Mouse (Mus musculus) spleen, adult 2 months (tissue): ENCODE results near the gene BC028528. TPM values are rescaled to one million over a fixed set of nuclear protein-coding genes. Genes with fewer than 3 reads are reported as not detected.
"Not testable (repeated sequence)": the region's sequence is repeated elsewhere in the genome, so short reads cannot be mapped to it uniquely, and the experiment has no call there.

Source experiments
- DNase-seq, 2 experiments: peaks; one replicate each; pipeline versions ENCODE4 v3.0.0 to v3.0.0-alpha.2; 2012 to 2021; ENCODE audit warnings: low spot score in 2 of 2, low read depth in 1 of 2
- H3K27ac ChIP-seq: fragments of 200-500 bp; 2 replicates; pipeline ENCODE4 v1.5.1; 2012; ENCODE audit warnings: low read length, inconsistent platforms; ENCODE audit not compliant: insufficient read depth
- H3K27me3 ChIP-seq: fragments of 200-500 bp; 2 replicates; pipeline ENCODE4 v1.6.1; 2012; ENCODE audit warnings: mild to moderate bottlenecking, moderate library complexity, low read length, inconsistent platforms; ENCODE audit not compliant: control insufficient read depth, insufficient read depth
- H3K36me3 ChIP-seq: fragments of 200-500 bp; 2 replicates; pipeline ENCODE4 v1.6.1; 2012; ENCODE audit warnings: mild to moderate bottlenecking, low read length, inconsistent platforms; ENCODE audit not compliant: control insufficient read depth, insufficient read depth
- H3K4me1 ChIP-seq: fragments of 200-500 bp; 2 replicates; pipeline ENCODE4 v1.6.1; 2011; ENCODE audit warnings: inconsistent platforms; ENCODE audit not compliant: control insufficient read depth, insufficient read depth, insufficient read length
- H3K4me3 ChIP-seq: fragments of 200-500 bp; 2 replicates; pipeline ENCODE4 v1.5.1; 2011; ENCODE audit warnings: mild to moderate bottlenecking, inconsistent platforms; ENCODE audit not compliant: insufficient read depth, insufficient read length; ENCODE audit errors: extremely low read depth
- CTCF ChIP-seq: fragments of 200-500 bp; IDR thresholded peaks from 2 replicates; pipeline ENCODE4 v1.5.1; 2011; ENCODE audit warnings: mild to moderate bottlenecking, inconsistent platforms; ENCODE audit not compliant: insufficient read depth, insufficient read length, insufficient replicate concordance; ENCODE audit errors: extremely low read depth
- POLR2A ChIP-seq: fragments of 200-500 bp; IDR thresholded peaks from 2 replicates; pipeline ENCODE4 v1.6.1; 2011; ENCODE audit warnings: low read depth, low read length, inconsistent platforms
- WGBS: fragments of 180-500 bp; shearing (Covaris S2); methylation state at CpG from one replicate; pipeline ENCODE4 v1.1.7; 2018; 5-methylcytosine and 5-hydroxymethylcytosine counted together
- polyA plus RNA-seq: library from polyadenylated mRNA; depleted of rRNA; stranded (reverse); fragments of >200 nt; gene quantifications from 2 replicates; pipeline ENCODE4 v1.2.3, GENCODE M21; 2012

Gene BC028528
- polyA plus RNA-seq, 1 experiment, result 12.7 TPM

DNA sequence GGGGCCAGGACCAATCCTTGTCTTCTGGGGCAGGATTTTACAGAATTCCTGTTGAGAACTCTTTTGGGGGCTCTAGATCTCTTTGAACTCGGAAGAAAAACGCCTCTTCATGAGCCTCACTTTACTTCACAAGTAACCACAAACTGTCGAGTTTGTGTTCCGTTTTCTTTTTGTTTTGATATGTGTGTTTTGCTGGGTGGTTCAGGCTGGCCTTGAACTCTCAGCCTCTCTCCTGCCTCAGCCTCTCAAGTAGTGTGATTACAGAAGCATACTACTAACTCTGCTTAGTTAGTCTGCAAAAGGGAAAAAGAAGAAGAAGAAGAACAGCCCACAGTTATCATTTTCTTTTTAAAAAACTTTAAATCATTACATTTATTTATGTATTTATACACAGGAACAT, 32.4 kb upstream of the BC028528 start:
- Histone ChIP-seq H3K4me1 (no peaks in the 10 kb centered on the region), H3K27ac (no peak overlapping the region), H3K4me3 (no peak overlapping the region), H3K36me3 (no peaks in the 10 kb centered on the region), H3K27me3 (no peaks in the 10 kb centered on the region)
- 52% methylated on average over 4 of the region's 4 CpGs for WGBS
- TF ChIP-seq CTCF (no peak), POLR2A (no peak)
- no peak for DNase-seq

DNA sequence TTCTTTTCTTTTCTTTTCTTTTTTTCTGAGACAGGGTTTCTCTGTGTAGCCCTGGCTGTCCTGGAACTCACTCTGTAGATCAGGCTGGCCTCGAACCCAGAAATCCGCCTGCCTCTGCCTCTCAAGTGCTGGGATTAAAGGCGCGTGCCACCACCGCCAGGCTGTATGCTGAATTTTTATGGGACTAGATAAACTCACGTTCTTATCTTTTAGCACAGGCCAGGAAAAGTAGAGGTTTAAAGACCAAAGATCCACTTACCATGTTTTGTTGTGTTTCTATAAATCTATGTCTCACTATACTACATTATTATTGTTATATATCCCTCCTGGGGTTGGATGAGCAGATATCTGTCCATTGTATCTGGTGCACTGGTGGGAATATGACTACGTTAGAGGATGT, 31.6 kb upstream of the BC028528 start:
- not testable (repeated sequence) for H3K27me3 ChIP-seq, DNase-seq, H3K36me3 ChIP-seq, H3K4me3 ChIP-seq, H3K4me1 ChIP-seq, H3K27ac ChIP-seq
- 89% methylated on average over 7 of the region's 7 CpGs for WGBS

- not testable (repeated sequence) for H3K4me3 ChIP-seq, H3K27me3 ChIP-seq, DNase-seq, H3K4me1 ChIP-seq, H3K36me3 ChIP-seq, H3K27ac ChIP-seq
- 95% methylated on average over 2 of the region's 2 CpGs for WGBS
Observed at GRCm38 (mm10) chr3:95920532-95920931, 28.7 kb upstream of the BC028528 start.

DNA sequence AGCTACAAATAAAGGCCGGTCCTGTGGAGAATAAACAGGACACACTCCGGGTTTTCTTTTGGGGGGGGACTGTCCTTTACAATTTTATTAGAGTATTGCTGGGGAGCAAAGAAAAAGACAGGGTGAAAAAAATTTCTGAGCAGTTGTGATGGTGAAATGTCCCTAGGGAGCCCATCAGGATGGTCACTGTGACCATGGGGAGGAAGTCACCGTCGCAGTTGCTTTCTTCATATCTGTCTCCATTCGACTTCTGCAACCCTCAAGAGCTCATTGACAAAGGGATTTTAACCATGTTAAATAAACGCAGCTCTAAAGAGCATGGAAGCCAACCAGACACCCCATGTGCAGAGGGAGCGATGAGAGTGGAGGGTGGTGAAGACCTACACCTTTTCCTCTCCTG, 25.0 kb upstream of the BC028528 start:
- Histone ChIP-seq H3K4me1 (no peaks in the 10 kb centered on the region), H3K4me3 (no peak overlapping the region), H3K27me3 (no peaks in the 10 kb centered on the region), H3K36me3 (no peaks in the 10 kb centered on the region), H3K27ac (no peak overlapping the region)
- WGBS, result 45% methylated on average over 7 of the region's 7 CpGs
- DNase-seq, result no peak
- TF ChIP-seq CTCF, result no peak
- TF ChIP-seq POLR2A, result no peak

DNA sequence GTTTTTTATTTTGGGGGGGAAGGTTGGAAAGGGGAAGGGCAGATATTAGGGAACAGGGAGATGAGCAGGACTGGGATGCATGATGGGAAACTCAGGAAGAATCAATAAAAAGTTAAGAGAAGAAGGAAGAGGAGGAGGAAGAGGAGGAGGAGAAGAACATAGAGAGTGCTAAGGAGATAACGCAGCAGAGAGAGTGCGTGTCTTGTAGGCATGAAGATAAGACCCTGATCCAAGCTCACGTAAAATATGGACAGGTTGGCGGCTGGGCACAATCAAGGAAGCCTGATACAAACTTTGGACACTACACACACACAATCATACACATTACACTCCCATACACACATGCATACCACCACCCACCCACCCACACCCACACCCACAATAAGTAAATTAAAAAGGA, 22.9 kb upstream of the BC028528 start:
- DNase-seq, result no peak

GRCm38 (mm10) chr3:95907613-95908012, 15.8 kb upstream of the BC028528 start:
- WGBS, result 65% methylated on average over 4 of the region's 4 CpGs
- Histone ChIP-seq H3K4me1 (peaks cover 7% of the 10 kb centered on the region; the same call in 1 of the 2 replicates), H3K36me3 (no peaks in the 10 kb centered on the region), H3K4me3 (no peak overlapping the region), H3K27me3 (peaks cover 15% of the 10 kb centered on the region), H3K27ac (no peak overlapping the region)
- no peak for DNase-seq
- TF ChIP-seq POLR2A (no peak), CTCF (no peak)

More for the DNA sequence above, 22.9 kb upstream of the BC028528 start:
- Histone ChIP-seq H3K36me3 (no peaks in the 10 kb centered on the region), H3K27ac (no peak overlapping the region), H3K4me3 (no peak overlapping the region), H3K4me1 (no peaks in the 10 kb centered on the region), H3K27me3 (no peaks in the 10 kb centered on the region)
- TF ChIP-seq CTCF (no peak), POLR2A (no peak)
- WGBS, result 81% methylated on average over 4 of the region's 4 CpGs

- H3K4me1 ChIP-seq, result peaks cover 7% of the 10 kb centered on the region; the same call in 1 of the 2 replicates
- H3K27me3 ChIP-seq, result peaks cover 15% of the 10 kb centered on the region
- WGBS, result under 1% methylated on average over 12 of the region's 12 CpGs
- TF ChIP-seq POLR2A, result no peak
- TF ChIP-seq CTCF, result peak; percentile 92
- H3K27ac ChIP-seq, result no peak overlapping the region
- no peaks in the 10 kb centered on the region for H3K36me3 ChIP-seq
- peak in 1 of 2 experiments; percentile 58 for DNase-seq
- H3K4me3 ChIP-seq, result peak overlapping the region; percentile 36; the same call in 1 of the 2 replicates
Observed at GRCm38 (mm10) chr3:95906860-95907259, 15.1 kb upstream of the BC028528 start.

DNA sequence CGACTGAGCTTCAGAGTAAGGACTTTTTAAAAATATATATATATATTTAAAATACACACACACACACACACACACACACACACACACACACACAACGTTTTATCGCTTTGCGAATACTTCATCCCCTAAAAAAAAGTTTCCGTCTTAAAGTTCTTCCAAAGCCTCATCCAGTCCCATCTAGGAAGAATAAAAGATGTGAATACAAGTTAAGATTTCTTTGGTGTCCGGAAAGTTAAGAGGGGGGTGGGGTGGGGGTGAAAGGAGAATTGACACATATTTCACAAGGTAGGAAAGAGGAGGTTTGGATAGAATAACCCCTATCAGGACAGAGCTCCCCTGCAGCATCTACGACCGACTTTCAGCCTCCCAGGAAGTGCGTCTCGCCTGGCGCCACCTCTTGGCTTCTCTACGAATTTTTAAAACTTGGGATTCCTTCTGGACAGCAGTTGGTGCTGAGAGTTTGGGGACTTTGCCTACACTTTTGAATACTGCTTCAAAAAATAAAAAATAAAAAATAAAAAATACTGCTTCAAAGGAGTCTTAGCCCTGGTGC, 14.2 kb upstream of the BC028528 start:
- TF ChIP-seq POLR2A, result no peak
- TF ChIP-seq CTCF, result peak; percentile 45; the same call in 1 of the 2 replicates
- Histone ChIP-seq H3K4me3 (no peak overlapping the region), H3K27me3 (peaks cover 15% of the 10 kb centered on the region), H3K4me1 (peaks cover 7% of the 10 kb centered on the region; the same call in 1 of the 2 replicates), H3K36me3 (no peaks in the 10 kb centered on the region), H3K27ac (no peak overlapping the region)
- 3% methylated on average over 12 of the region's 12 CpGs for WGBS
- DNase-seq, result peak in 1 of 2 experiments; percentile 44
